In the genomic region with DNA sequence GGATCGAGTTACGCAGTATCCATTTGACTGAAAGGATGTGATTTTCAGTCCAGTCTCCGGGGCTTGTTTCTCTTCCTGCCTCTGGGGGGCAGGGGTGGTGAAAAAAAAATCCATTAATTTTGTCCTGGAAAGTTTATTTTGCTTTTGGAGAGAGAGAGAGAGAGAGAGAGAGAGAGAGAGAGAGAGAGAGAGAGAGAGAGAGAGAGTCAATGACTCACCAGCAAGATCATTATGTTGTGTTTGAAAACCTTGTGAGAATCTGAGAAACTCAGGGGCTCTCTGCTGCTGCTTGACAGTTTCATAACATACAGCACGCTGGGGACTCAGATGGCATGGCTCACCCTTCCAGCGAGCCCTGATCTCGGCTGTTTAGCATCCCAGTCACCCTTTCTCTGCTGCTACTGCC, we compare ENCODE assay signal across 26 mouse cellular contexts. TPM values are rescaled to one million over a fixed set of nuclear protein-coding genes. Genes with fewer than 3 reads are reported as not detected.
A peak's percentile ranks its signal among the peaks of the same experiment; 100 is the strongest.
DNase-seq lines count a peak whose midpoint lies in the region; ATAC-seq and TF ChIP-seq lines count a peak whose summit lies in the region.
"Had no signal": no experiment of that assay in that cellular context is flagged by ENCODE, and none has a peak within 500 bp of the region (broad histone marks: within the 10 kb centered on the region; RNA-seq: fewer than 3 reads in every experiment).

No protein-coding gene starts in this region.

- no peak overlapping the region for H3K9ac ChIP-seq in intestine, embryonic 14.5 days (ENCODE audit: low read length)
- H3K9ac ChIP-seq in stomach, embryonic 16.5 days (ENCODE audit: low read length), result no peak overlapping the region
- no peak overlapping the region for H3K9ac ChIP-seq in forebrain, postnatal 0 days
- H3K9ac ChIP-seq: kidney, embryonic 15.5 days; limb, embryonic 13.5 days; liver, embryonic 14.5 days; neural tube, embryonic 12.5 days had no signal

- H3K4me2 ChIP-seq in intestine, embryonic 14.5 days (ENCODE audit: low read length), result no peak overlapping the region
- no peak overlapping the region for H3K4me2 ChIP-seq in stomach, embryonic 16.5 days (ENCODE audit: low read depth, low read length)
- H3K4me2 ChIP-seq in forebrain, postnatal 0 days (ENCODE audit: low read depth), result no peak overlapping the region
- H3K4me2 ChIP-seq: kidney, embryonic 15.5 days; limb, embryonic 13.5 days; neural tube, embryonic 12.5 days had no signal

- no peaks in the 10 kb centered on the region for H3K27me3 ChIP-seq in intestine, embryonic 14.5 days (replicated peaks; ENCODE audit: control insufficient read depth, insufficient read depth, low read length)
- no peaks in the 10 kb centered on the region for H3K27me3 ChIP-seq in stomach, embryonic 16.5 days (ENCODE audit: control insufficient read depth, insufficient read depth, low read length)
- H3K27me3 ChIP-seq in cerebellum, adult 2 months (ENCODE audit: control insufficient read depth, insufficient read depth, low read length), result no peaks in the 10 kb centered on the region
- no peaks in the 10 kb centered on the region for H3K27me3 ChIP-seq in forebrain, postnatal 0 days (ENCODE audit: insufficient read depth, low read length)
- H3K27me3 ChIP-seq: kidney, embryonic 15.5 days; limb, embryonic 13.5 days; neural tube, embryonic 12.5 days had no signal

- 25% methylated on average over 6 of the region's 6 CpGs for WGBS in lung, adult 2 months
- 22% methylated on average over 6 of the region's 6 CpGs for WGBS in intestine, embryonic 14.5 days
- 19% methylated on average over 6 of the region's 6 CpGs for WGBS in stomach, embryonic 16.5 days
- 50% methylated on average over 6 of the region's 6 CpGs for WGBS in cerebellum, adult 2 months
- 57% methylated on average over 6 of the region's 6 CpGs for WGBS in forebrain, postnatal 0 days

- DNase-seq in heart, postnatal 10 days, result peak; percentile 16 to 27
- DNase-seq in heart, postnatal 36 days, result no peak
- DNase-seq in lung, postnatal 10 days, result peak; percentile 64
- no peak for DNase-seq in lung, adult 2 months
- DNase-seq in intestine, embryonic 14.5 days (ENCODE audit: low spot score), result no peak
- DNase-seq in cerebellum, adult 2 months, result no peak
- no peak for DNase-seq in forebrain, postnatal 0 days
- DNase-seq: adrenal gland, adult 2 months; cerebellum, postnatal 14 days; heart, adult 18-20 months; spleen, adult 18-20 months; thymus, postnatal 4 days had no signal

- H3K9me3 ChIP-seq in intestine, embryonic 14.5 days (ENCODE audit: control insufficient read depth, low read length), result no peaks in the 10 kb centered on the region
- H3K9me3 ChIP-seq in stomach, embryonic 16.5 days (replicated peaks; ENCODE audit: control insufficient read depth, low read length), result no peaks in the 10 kb centered on the region
- H3K9me3 ChIP-seq in forebrain, postnatal 0 days (ENCODE audit: low read length), result no peaks in the 10 kb centered on the region
- H3K9me3 ChIP-seq: kidney, embryonic 15.5 days; limb, embryonic 13.5 days; neural tube, embryonic 12.5 days had no signal

- no peak for TF ChIP-seq CTCF in lung, adult 2 months (IDR thresholded peaks at IDR 0.05; ENCODE audit: insufficient read depth, low read length)
- no peak for TF ChIP-seq CTCF in cerebellum, adult 2 months (IDR thresholded peaks at IDR 0.05; ENCODE audit: borderline replicate concordance, insufficient read depth, low read depth, low read length)
- TF ChIP-seq CTCF in forebrain, postnatal 0 days (IDR thresholded peaks at IDR 0.05; ENCODE audit: low read depth), result no peak

- intact Hi-C loops in heart, postnatal 10 days (cut with DNase I), result no loop called here
- intact Hi-C loops in heart, postnatal 36 days (cut with DNase I), result no loop called here

- no peak for ATAC-seq in intestine, embryonic 14.5 days (replicated peaks; ENCODE audit: low FRiP score, low TSS enrichment, low read depth)
- ATAC-seq in stomach, embryonic 16.5 days (ENCODE audit: insufficient read depth, low FRiP score), result no peak
- ATAC-seq in forebrain, postnatal 0 days, result no peak
- ATAC-seq: forebrain, embryonic 16.5 days; hindbrain, postnatal 0 days had no signal

- H3K4me3 ChIP-seq in lung, adult 2 months (replicated peaks; ENCODE audit: extremely low read depth, low read depth, low read length), result no peak overlapping the region
- no peak overlapping the region for H3K4me3 ChIP-seq in intestine, embryonic 14.5 days (ENCODE audit: low read depth, low read length)
- H3K4me3 ChIP-seq in stomach, embryonic 16.5 days (replicated peaks; ENCODE audit: low read length), result no peak overlapping the region
- H3K4me3 ChIP-seq in cerebellum, adult 2 months (replicated peaks; ENCODE audit: insufficient read depth, low read depth, low read length), result no peak overlapping the region
- H3K4me3 ChIP-seq in forebrain, postnatal 0 days (ENCODE audit: low read depth, low read length), result no peak overlapping the region
- H3K4me3 ChIP-seq: kidney, embryonic 15.5 days; limb, embryonic 13.5 days; neural tube, embryonic 12.5 days had no signal

- TF ChIP-seq POLR2A in lung, adult 2 months (IDR thresholded peaks at IDR 0.05; ENCODE audit: borderline replicate concordance, extremely low read depth, low read depth, low read length), result no peak
- no peak for TF ChIP-seq POLR2A in cerebellum, adult 2 months (IDR thresholded peaks at IDR 0.05; ENCODE audit: borderline replicate concordance, insufficient read depth, low read length)

- H3K4me1 ChIP-seq in lung, adult 2 months (ENCODE audit: control insufficient read depth, insufficient read depth, low read length), result no peaks in the 10 kb centered on the region; the same call in 1 of the 2 replicates
- peaks cover 20% of the 10 kb centered on the region for H3K4me1 ChIP-seq in intestine, embryonic 14.5 days (replicated peaks; ENCODE audit: control insufficient read depth, insufficient read depth, low read length)
- H3K4me1 ChIP-seq in stomach, embryonic 16.5 days (ENCODE audit: control insufficient read depth, insufficient read depth, low read length), result peaks cover 14% of the 10 kb centered on the region
- no peaks in the 10 kb centered on the region for H3K4me1 ChIP-seq in cerebellum, adult 2 months (ENCODE audit: control insufficient read depth, insufficient read depth, low read length)
- H3K4me1 ChIP-seq in forebrain, postnatal 0 days (ENCODE audit: insufficient read depth), result no peaks in the 10 kb centered on the region
- H3K4me1 ChIP-seq: neural tube, embryonic 12.5 days had no signal

- H3K27ac ChIP-seq in intestine, embryonic 14.5 days (ENCODE audit: low read depth), result peak overlapping the region; percentile 65; the same call in 1 of the 2 replicates
- peak overlapping the region; percentile 49 for H3K27ac ChIP-seq in stomach, embryonic 16.5 days (ENCODE audit: low read length)
- H3K27ac ChIP-seq in cerebellum, adult 2 months (ENCODE audit: insufficient read depth, low read length), result no peak overlapping the region
- no peak overlapping the region for H3K27ac ChIP-seq in forebrain, postnatal 0 days (ENCODE audit: low read depth, low read length)
- H3K27ac ChIP-seq: hindbrain, postnatal 0 days; kidney, embryonic 15.5 days; limb, embryonic 13.5 days; liver, embryonic 14.5 days; neural tube, embryonic 12.5 days had no signal

- no peaks in the 10 kb centered on the region for H3K36me3 ChIP-seq in intestine, embryonic 14.5 days (ENCODE audit: control insufficient read depth, insufficient read depth, low read length)
- H3K36me3 ChIP-seq in stomach, embryonic 16.5 days (ENCODE audit: control insufficient read depth, insufficient read depth, low read length), result no peaks in the 10 kb centered on the region
- no peaks in the 10 kb centered on the region for H3K36me3 ChIP-seq in forebrain, postnatal 0 days (ENCODE audit: insufficient read depth)
- H3K36me3 ChIP-seq: kidney, embryonic 15.5 days; limb, embryonic 13.5 days; neural tube, embryonic 12.5 days had no signal

RNA-seq across cellular contexts. Expression of gene Col1a1, which starts 15.0 kb away (rescaled TPM):
- 100 to 1,000 TPM; 869 to 988 TPM for total RNA-seq in heart, postnatal 10 days (2021)
- total RNA-seq in heart, postnatal 36 days (2021), result 100 to 1,000 TPM; 144 to 156 TPM
- polyA plus RNA-seq in lung, adult 2 months (2012; rRNA removed), result 108 and 115 TPM in 2 replicates
- polyA plus RNA-seq in intestine, embryonic 14.5 days (2014; fragmentation: Nextera tagmentation; extraction: Ambion mirVana), result 841 and 905 TPM in 2 replicates
- 2,066 and 2,076 TPM in 2 replicates for polyA plus RNA-seq in stomach, embryonic 16.5 days (2015; fragmentation: Nextera tagmentation; extraction: Ambion mirVana)
- polyA plus RNA-seq in cerebellum, adult 2 months (2012; rRNA removed), result 4.5 and 5.5 TPM in 2 replicates
- 26.5 and 177 TPM in 2 replicates for total RNA-seq in forebrain, postnatal 0 days (2014; rRNA removed)
- polyA plus RNA-seq in forebrain, postnatal 0 days (2015; fragmentation: Nextera tagmentation; extraction: Ambion mirVana), result 33.2 and 43.3 TPM in 2 replicates
- total RNA-seq: hematopoietic stem cell, adult 5-6 weeks had no signal

RNA-seq across cellular contexts. Expression of gene Hils1, which starts 46.4 kb away (rescaled TPM):
- total RNA-seq in heart, postnatal 10 days (2021), result not detected
- total RNA-seq in heart, postnatal 36 days (2021), result not detected
- polyA plus RNA-seq in lung, adult 2 months (2012; rRNA removed), result not detected in 2 replicates
- not detected in 2 replicates for polyA plus RNA-seq in intestine, embryonic 14.5 days (2014; fragmentation: Nextera tagmentation; extraction: Ambion mirVana)
- polyA plus RNA-seq in stomach, embryonic 16.5 days (2015; fragmentation: Nextera tagmentation; extraction: Ambion mirVana), result not detected in 2 replicates
- polyA plus RNA-seq in cerebellum, adult 2 months (2012; rRNA removed), result not detected in 2 replicates
- not detected in 2 replicates for total RNA-seq in forebrain, postnatal 0 days (2014; rRNA removed)
- not detected in 2 replicates for polyA plus RNA-seq in forebrain, postnatal 0 days (2015; fragmentation: Nextera tagmentation; extraction: Ambion mirVana)
- total RNA-seq: adrenal gland, adult 2 months; gastrocnemius, adult 18-20 months; heart, adult 18-20 months; hematopoietic stem cell, adult 5-6 weeks; hindbrain, postnatal 0 days; layer of hippocampus, adult 18-20 months; left cerebral cortex, adult 8-10 months; megakaryocyte, adult 5-6 weeks; MEL; midbrain, postnatal 0 days had no signal
- polyA plus RNA-seq: adrenal gland, adult 2 months; forebrain, embryonic 16.5 days; hindbrain, postnatal 0 days; kidney, embryonic 15.5 days; limb, embryonic 13.5 days; liver, embryonic 14.5 days; midbrain, postnatal 0 days; neural tube, embryonic 12.5 days had no signal

RNA-seq across cellular contexts. Expression of gene Sgca, which starts 55.1 kb away (rescaled TPM):
- total RNA-seq in heart, postnatal 10 days (2021), result 100 to 1,000 TPM; 123 to 128 TPM
- total RNA-seq in heart, postnatal 36 days (2021), result 100 to 1,000 TPM; 185 to 189 TPM
- 19.9 and 54.4 TPM in 2 replicates for polyA plus RNA-seq in lung, adult 2 months (2012; rRNA removed)
- polyA plus RNA-seq in intestine, embryonic 14.5 days (2014; fragmentation: Nextera tagmentation; extraction: Ambion mirVana), result 0.22 TPM in 1 of 2 replicates, not detected in the other
- polyA plus RNA-seq in stomach, embryonic 16.5 days (2015; fragmentation: Nextera tagmentation; extraction: Ambion mirVana), result 0.41 and 3.2 TPM in 2 replicates
- polyA plus RNA-seq in cerebellum, adult 2 months (2012; rRNA removed), result 1.9 and 3.9 TPM in 2 replicates
- 0.15 TPM in 1 of 2 replicates, not detected in the other for total RNA-seq in forebrain, postnatal 0 days (2014; rRNA removed)
- 0.09 and 0.13 TPM in 2 replicates for polyA plus RNA-seq in forebrain, postnatal 0 days (2015; fragmentation: Nextera tagmentation; extraction: Ambion mirVana)
- total RNA-seq: adrenal gland, adult 2 months; hematopoietic stem cell, adult 5-6 weeks; megakaryocyte, adult 5-6 weeks; MEL; midbrain, postnatal 0 days had no signal
- polyA plus RNA-seq: liver, embryonic 14.5 days had no signal

Comparison
In these comparisons a context has a peak if more than half of its experiments do, and no peak if none do; other contexts are left out.
1. DNase-seq: peak in heart, postnatal 10 days (2 of 2) and lung, postnatal 10 days (single experiment); none in heart, postnatal 36 days (0 of 2), lung, adult 2 months (single experiment), intestine, embryonic 14.5 days (single experiment), cerebellum, adult 2 months (0 of 2) and forebrain, postnatal 0 days (single experiment).
2. H3K27ac ChIP-seq: peak in intestine, embryonic 14.5 days (single experiment) and stomach, embryonic 16.5 days (single experiment); none in cerebellum, adult 2 months (single experiment) and forebrain, postnatal 0 days (single experiment).